Mouse (Mus musculus) intestine, postnatal 0 days (tissue): ENCODE results near the gene Tfcp2l1. TPM values are rescaled to one million over a fixed set of nuclear protein-coding genes. Genes with fewer than 3 reads are reported as not detected.
A peak's percentile ranks its signal among the peaks of the same experiment; 100 is the strongest.

ENCODE experiments used
- ATAC-seq: fragments of 200-750 bp; cut with Nextera tagmentation; 2 replicates; pipeline ENCODE4 v1.8.0; 2017; ENCODE audit warnings: mild to moderate bottlenecking, moderate TSS enrichment, moderate library complexity
- H3K27ac ChIP-seq: fragments of 300-500 bp; sonication (generic); 2 replicates; pipeline ENCODE4 v1.5.1; 2014; ENCODE audit warnings: mild to moderate bottlenecking, low read depth, low read length, moderate library complexity
- H3K27me3 ChIP-seq: fragments of 300-500 bp; sonication (generic); replicated peaks from 2 replicates; pipeline ENCODE4 v1.6.1; 2014; ENCODE audit warnings: low read length, mixed read lengths; ENCODE audit not compliant: control insufficient read depth, insufficient read depth
- H3K36me3 ChIP-seq: fragments of 300-500 bp; sonication (generic); 2 replicates; pipeline ENCODE4 v1.6.1; 2014; ENCODE audit warnings: mild to moderate bottlenecking, moderate library complexity; ENCODE audit not compliant: control insufficient read depth, insufficient read depth
- H3K4me1 ChIP-seq: fragments of 300-500 bp; sonication (generic); replicated peaks from 2 replicates; pipeline ENCODE4 v1.6.1; 2014; ENCODE audit warnings: antibody characterized with exemption, low read length, mixed read lengths; ENCODE audit not compliant: control insufficient read depth, insufficient read depth
- H3K4me2 ChIP-seq: fragments of 300-500 bp; sonication (generic); replicated peaks from 2 replicates; pipeline ENCODE4 v1.6.1; 2014; ENCODE audit warnings: low read depth, mild to moderate bottlenecking, moderate library complexity
- H3K4me3 ChIP-seq: fragments of 300-500 bp; sonication (generic); 2 replicates; pipeline ENCODE4 v1.5.1; 2014; ENCODE audit warnings: low read depth, low read length
- H3K9ac ChIP-seq: fragments of 300-500 bp; sonication (generic); 2 replicates; pipeline ENCODE4 v1.6.1; 2014; ENCODE audit warnings: mild to moderate bottlenecking, low read depth, low read length
- H3K9me3 ChIP-seq: fragments of 300-500 bp; sonication (generic); 2 replicates; pipeline ENCODE4 v1.6.1; 2016; ENCODE audit warnings: mixed run types; ENCODE audit not compliant: control insufficient read depth
- CTCF ChIP-seq: sonication (generic); IDR thresholded peaks from 2 replicates; pipeline ENCODE4 v1.5.1; 2016; ENCODE audit warnings: low read depth, mild to moderate bottlenecking, control low read depth, antibody characterized with exemption, moderate library complexity
- WGBS: fragments of 180-500 bp; shearing (Covaris S2); extraction: QIAGEN DNeasy Blood & Tissue Kit; methylation state at CpG from one replicate; pipeline ENCODE4 v1.1.7; 2014; 5-methylcytosine and 5-hydroxymethylcytosine counted together
- polyA plus RNA-seq: library from polyadenylated mRNA; unstranded; fragments of >200 nt; fragmentation: Nextera tagmentation; extraction: Ambion mirVana; gene quantifications from 2 replicates; pipeline ENCODE4 v1.2.1, GENCODE M21; 2015

Tfcp2l1 gene
- polyA plus RNA-seq, 1 experiment from 2014 or later = 3.0 TPM

DNA sequence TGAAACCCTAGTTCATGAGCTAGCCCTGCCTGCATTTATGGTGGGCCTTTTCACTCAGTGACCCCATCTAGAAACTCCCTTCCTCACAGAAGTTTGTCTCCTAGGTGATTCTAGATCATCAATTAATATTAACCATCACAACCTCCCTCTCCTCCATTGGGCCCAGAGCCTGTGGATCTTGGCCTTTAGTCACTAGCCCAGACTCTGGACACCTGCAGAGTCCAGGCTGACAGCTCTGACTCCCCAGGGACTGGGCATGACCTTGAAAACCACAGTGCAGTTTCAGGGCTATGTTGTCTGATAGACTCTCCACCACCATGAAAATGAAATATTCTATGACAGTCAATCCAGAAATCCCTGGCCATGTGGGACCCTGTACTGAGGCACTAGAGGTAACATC lies 39.8 kb downstream of the Tfcp2l1 start:
- H3K4me1 ChIP-seq = peaks cover 2% of the 10 kb centered on the region; the same call in 1 of the 2 replicates
- H3K27ac ChIP-seq = no peak overlapping the region
- H3K9me3 ChIP-seq = no peaks in the 10 kb centered on the region
- H3K27me3 ChIP-seq = no peaks in the 10 kb centered on the region
- TF ChIP-seq CTCF = no peak
- no peak for ATAC-seq
- H3K4me3 ChIP-seq = no peak overlapping the region
- H3K36me3 ChIP-seq = peaks cover 8% of the 10 kb centered on the region; the same call in 1 of the 2 replicates
- H3K9ac ChIP-seq = no peak overlapping the region
- H3K4me2 ChIP-seq = no peak overlapping the region

DNA sequence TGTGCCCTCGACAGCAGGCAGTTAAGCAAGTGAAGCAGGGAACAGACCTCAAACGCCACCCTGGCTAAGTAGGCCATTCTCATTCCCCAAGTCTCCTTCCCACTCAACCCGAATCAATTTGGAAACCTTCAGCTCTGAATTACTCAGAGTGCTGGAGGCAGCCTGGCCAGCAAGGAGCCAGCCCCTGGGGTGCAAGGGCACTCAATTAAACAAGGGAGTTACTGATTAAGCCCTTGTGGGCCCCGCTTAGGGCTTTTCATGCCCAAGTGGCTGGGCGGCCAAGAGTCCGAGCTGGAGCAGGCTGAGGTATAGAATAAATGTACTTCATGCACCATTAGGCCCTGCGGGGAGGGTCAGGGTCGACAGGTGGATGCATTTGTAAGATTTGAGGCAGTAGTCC lies 44.5 kb downstream of the Tfcp2l1 start:
- no peak overlapping the region for H3K4me3 ChIP-seq
- no peak overlapping the region for H3K27ac ChIP-seq
- H3K4me2 ChIP-seq = no peak overlapping the region
- ATAC-seq = no peak
- H3K9ac ChIP-seq = no peak overlapping the region
- peaks cover 4% of the 10 kb centered on the region; the same call in 1 of the 2 replicates for H3K36me3 ChIP-seq
- 41% methylated on average over 8 of the region's 8 CpGs for WGBS
- peaks cover 2% of the 10 kb centered on the region; the same call in 1 of the 2 replicates for H3K4me1 ChIP-seq
- no peak for TF ChIP-seq CTCF
- H3K9me3 ChIP-seq = no peaks in the 10 kb centered on the region
- no peaks in the 10 kb centered on the region for H3K27me3 ChIP-seq

- H3K4me3 ChIP-seq = no peak overlapping the region
- peaks cover 2% of the 10 kb centered on the region; the same call in 1 of the 2 replicates for H3K4me1 ChIP-seq
- H3K9me3 ChIP-seq = no peaks in the 10 kb centered on the region
- no peaks in the 10 kb centered on the region; the same call in 1 of the 2 replicates for H3K36me3 ChIP-seq
- no peak overlapping the region for H3K4me2 ChIP-seq
- ATAC-seq = no peak
- no peak for TF ChIP-seq CTCF
- WGBS = 75% methylated on average over 4 of the region's 4 CpGs
- H3K9ac ChIP-seq = no peak overlapping the region
- H3K27ac ChIP-seq = no peak overlapping the region
- H3K27me3 ChIP-seq = no peaks in the 10 kb centered on the region
Measured at GRCm38 (mm10) chr1:118674176-118674575, 46.4 kb downstream of the Tfcp2l1 start.

- ATAC-seq = peak; percentile 50
- TF ChIP-seq CTCF = no peak
- Histone ChIP-seq H3K9me3 (no peaks in the 10 kb centered on the region), H3K4me3 (no peak overlapping the region), H3K9ac (no peak overlapping the region), H3K36me3 (no peaks in the 10 kb centered on the region), H3K27me3 (no peaks in the 10 kb centered on the region), H3K4me1 (no peaks in the 10 kb centered on the region), H3K27ac (no peak overlapping the region), H3K4me2 (no peak overlapping the region)
- 41% methylated on average over 1 of the region's 1 CpGs for WGBS
Measured at GRCm38 (mm10) chr1:118681980-118682379, 54.2 kb downstream of the Tfcp2l1 start.

GRCm38 (mm10) chr1:118683686-118684085 lies 55.9 kb downstream of the Tfcp2l1 start:
- Histone ChIP-seq H3K4me3 (no peak overlapping the region), H3K36me3 (no peaks in the 10 kb centered on the region), H3K27me3 (no peaks in the 10 kb centered on the region), H3K9me3 (no peaks in the 10 kb centered on the region), H3K4me1 (no peaks in the 10 kb centered on the region), H3K9ac (no peak overlapping the region), H3K27ac (no peak overlapping the region), H3K4me2 (no peak overlapping the region)
- TF ChIP-seq CTCF = no peak
- 56% methylated on average over 4 of the region's 4 CpGs for WGBS
- ATAC-seq = no peak

GRCm38 (mm10) chr1:118687726-118688125 lies 60.0 kb downstream of the Tfcp2l1 start:
- 83% methylated on average over 10 of the region's 10 CpGs for WGBS
- no peak overlapping the region for H3K27ac ChIP-seq
- H3K36me3 ChIP-seq = no peaks in the 10 kb centered on the region
- H3K27me3 ChIP-seq = no peaks in the 10 kb centered on the region
- ATAC-seq = no peak
- H3K4me2 ChIP-seq = no peak overlapping the region
- no peak overlapping the region for H3K9ac ChIP-seq
- no peaks in the 10 kb centered on the region for H3K9me3 ChIP-seq
- no peak overlapping the region for H3K4me3 ChIP-seq
- H3K4me1 ChIP-seq = no peaks in the 10 kb centered on the region
- no peak for TF ChIP-seq CTCF

- 32% methylated on average over 5 of the region's 5 CpGs for whole genome bisulfite sequencing
- no peak for TF ChIP-seq CTCF
Measured at GRCm38 (mm10) chr1:118689830-118690229, 62.1 kb downstream of the Tfcp2l1 start.

More at GRCm38 (mm10) chr1:118689830-118690229, 62.1 kb downstream of the Tfcp2l1 start:
- H3K4me1 ChIP-seq = no peaks in the 10 kb centered on the region
- no peak overlapping the region for H3K9ac ChIP-seq
- peak; percentile 46; the same call in 1 of the 2 replicates for ATAC-seq
- no peak overlapping the region for H3K4me2 ChIP-seq
- H3K36me3 ChIP-seq = no peaks in the 10 kb centered on the region
- no peaks in the 10 kb centered on the region for H3K27me3 ChIP-seq
- H3K9me3 ChIP-seq = no peaks in the 10 kb centered on the region
- no peak overlapping the region for H3K4me3 ChIP-seq
- no peak overlapping the region for H3K27ac ChIP-seq
